Mouse (Mus musculus) kidney, adult 9 months (tissue): ENCODE results near the gene Hoga1.
A peak's percentile ranks its signal among the peaks of the same experiment; 100 is the strongest.
"Not testable (repeated sequence)": the region's sequence is repeated elsewhere in the genome, so short reads cannot be mapped to it uniquely, and the experiment has no call there.

ENCODE experiments used
- DNase-seq: peaks from one replicate; pipeline ENCODE4 v3.0.0; 2022

The Hoga1 gene

DNA sequence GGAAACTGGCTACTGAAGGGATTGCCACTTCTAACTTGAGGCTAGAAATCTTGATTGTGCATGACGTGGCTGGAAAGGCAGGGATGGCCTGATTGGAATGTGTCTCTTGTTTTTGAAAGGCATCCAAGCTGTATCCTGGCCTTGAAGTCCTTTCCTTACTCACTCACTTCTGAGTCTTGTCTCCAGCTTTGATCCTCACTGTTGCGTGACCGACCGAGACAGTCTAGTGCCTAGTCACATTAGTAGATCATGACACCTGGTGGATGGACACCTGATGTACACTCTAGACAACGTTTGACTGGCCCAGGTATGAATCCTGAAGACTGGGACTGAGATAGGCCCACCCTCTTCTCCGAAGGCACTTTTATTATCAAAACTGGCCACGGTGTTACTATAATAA is 27.4 kb downstream of the Hoga1 start:
- DNase-seq, result peak; percentile 85

GRCm38 (mm10) chr19:42075051-42075450 is 29.6 kb downstream of the Hoga1 start:
- DNase-seq, result peak; percentile 38

GRCm38 (mm10) chr19:42075992-42076391 is 30.6 kb downstream of the Hoga1 start:
- no peak for DNase-seq

DNA sequence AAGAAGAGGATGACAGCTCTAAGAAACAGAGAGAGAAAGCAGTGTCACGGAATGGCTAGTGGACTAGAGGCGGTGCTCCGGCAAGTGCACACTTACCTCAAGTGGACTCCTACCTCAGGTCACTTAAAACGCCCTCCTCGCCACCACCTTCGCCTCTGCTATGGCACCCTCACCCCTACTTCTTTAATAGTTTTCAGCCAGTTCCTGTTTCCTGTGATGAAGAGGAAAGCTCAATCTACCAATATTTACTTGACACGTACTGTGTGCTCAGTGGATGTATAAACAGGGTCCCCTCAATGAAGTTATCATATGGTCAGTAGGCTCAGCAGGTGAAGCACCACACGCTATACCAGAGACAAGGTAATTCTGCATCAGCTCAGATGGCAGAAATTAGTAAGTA is 33.2 kb downstream of the Hoga1 start:
- DNase-seq, result no peak

DNA sequence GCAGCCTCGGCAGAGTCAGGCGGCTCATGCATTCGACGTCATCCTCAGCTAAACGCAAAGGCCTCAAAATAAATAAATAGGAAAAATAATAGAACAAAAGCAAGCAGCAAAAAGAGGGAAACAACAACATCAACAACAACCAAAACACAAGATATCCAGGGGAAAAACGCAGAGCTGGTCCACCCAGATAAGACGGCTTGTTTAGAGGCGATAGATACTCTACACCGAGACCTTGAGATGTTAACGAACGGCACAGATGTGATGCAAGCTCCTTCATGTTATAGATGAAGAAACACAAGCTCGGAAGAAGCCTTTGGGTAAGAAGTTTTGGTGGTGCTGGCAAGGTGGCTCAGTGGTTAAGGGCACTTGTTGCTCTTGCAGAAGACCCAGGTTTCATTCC is 33.6 kb downstream of the Hoga1 start:
- DNase-seq, result no peak

- DNase-seq, result peak; percentile 72
Observed at GRCm38 (mm10) chr19:42079950-42080349, 34.5 kb downstream of the Hoga1 start.

- DNase-seq, result peak; percentile 61
Observed at GRCm38 (mm10) chr19:42080469-42080868, 35.1 kb downstream of the Hoga1 start.

DNA sequence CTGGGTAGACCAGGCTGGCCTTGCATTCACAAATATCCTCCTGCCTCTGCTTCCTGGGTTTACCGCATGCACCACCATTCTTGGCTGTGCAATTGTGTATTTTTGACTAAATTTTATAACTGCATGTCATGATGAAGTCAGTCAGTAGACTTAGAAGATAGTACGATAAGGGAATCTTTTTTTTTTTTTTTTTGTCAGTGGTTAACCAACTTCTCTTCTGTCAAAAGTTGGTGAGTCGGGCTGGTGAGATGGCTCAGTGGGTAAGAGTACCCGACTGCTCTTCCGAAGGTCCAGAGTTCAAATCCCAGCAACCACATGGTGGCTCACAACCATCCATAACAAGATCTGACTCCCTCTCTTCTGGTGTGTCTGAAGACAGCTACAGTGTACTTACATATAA is 36.2 kb downstream of the Hoga1 start:
- not testable (repeated sequence) for DNase-seq

- no peak for DNase-seq
Observed at GRCm38 (mm10) chr19:42085690-42086089, 40.3 kb downstream of the Hoga1 start.

DNA sequence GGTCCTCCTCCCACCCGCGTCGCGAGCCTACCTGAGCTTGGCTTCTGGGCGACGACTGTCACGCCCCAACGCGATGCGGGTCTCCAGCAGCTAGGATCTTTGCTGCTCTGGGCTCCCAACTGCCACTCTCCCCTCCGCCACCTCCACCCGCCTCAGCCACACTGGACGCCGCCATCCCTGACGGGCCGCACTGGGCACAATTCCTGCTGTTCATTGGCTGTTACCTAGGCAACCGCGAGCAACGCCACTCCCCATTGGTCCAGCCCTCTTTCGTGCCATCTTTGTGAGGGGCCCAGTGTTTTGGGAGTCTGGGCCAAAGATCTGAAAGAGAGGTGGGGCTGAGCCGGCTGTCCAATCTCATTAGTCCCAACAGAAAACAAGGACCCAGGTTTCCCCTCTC is 40.8 kb downstream of the Hoga1 start, which contains the start of gene Morn4:
Gene Morn4, minus strand, starts transcription at position 192 of the 400 bp plus-strand sequence.
- DNase-seq, result peak; percentile 93

DNA sequence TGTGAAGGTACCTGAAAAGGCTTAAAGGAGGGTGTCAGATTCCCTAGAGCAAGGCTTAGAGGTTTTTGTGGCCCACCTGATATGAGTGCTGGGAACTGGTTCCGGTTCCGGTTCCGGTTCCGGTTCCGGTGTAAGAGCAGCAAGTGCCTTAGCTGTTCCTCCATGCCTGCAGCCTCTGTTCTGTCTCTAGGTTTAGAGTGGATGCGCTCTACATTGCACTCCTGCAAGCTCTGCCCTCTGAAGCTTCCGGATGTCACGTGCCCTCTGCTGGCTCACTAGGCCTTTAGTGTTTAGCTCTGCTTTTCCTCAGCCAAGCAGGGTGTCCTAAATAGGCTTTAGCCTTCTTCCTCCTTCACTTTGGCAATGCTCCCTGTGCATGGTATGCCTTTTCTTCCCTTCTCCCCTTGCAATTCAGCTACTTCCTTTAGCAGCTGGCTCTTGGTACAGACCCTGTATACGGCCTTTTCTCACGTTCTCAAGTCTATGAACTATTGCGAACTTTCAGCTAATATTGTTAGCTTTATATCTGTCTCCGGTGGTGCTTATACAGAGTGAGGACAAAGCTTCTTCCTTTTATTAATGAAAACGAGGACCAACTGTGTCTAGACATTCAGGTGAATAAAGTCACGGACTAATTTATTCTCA is 43.8 kb downstream of the Hoga1 start:
- DNase-seq, result peak; percentile 74

GRCm38 (mm10) chr19:42089748-42090595 is 44.6 kb downstream of the Hoga1 start, which contains the start of gene Pi4k2a:
Pi4k2a (plus strand) TSS chr19:42090470.
- peak; percentile 100 for DNase-seq

GRCm38 (mm10) chr19:42090637-42091141 is 45.3 kb downstream of the Hoga1 start:
- no peak for DNase-seq

DNA sequence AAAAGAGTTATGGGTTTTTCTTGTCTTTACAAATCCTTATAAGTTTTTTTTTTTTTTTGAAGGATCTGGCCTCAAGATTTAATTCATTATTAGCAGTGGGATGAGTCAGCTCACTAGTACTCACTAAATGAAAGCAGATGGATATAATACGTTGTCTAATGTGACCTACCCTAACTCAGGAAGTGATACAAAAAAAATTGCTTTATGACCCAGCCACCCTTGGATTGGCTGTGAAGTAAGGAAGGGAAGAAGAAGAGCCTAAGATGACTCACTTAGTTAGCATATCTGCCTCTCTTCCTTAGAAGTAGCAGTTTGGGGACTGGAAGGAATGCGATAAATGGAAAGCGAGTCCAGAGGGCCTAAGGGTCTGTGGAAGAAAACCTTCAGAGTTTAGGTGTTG is 54.0 kb downstream of the Hoga1 start:
- no peak for DNase-seq

GRCm38 (mm10) chr19:42104681-42105080 is 59.3 kb downstream of the Hoga1 start:
- DNase-seq, result no peak

GRCm38 (mm10) chr19:42115783-42116335 is 70.4 kb downstream of the Hoga1 start:
- no peak for DNase-seq

- no peak for DNase-seq
Observed at GRCm38 (mm10) chr19:42118142-42118541, 72.7 kb downstream of the Hoga1 start.

DNA sequence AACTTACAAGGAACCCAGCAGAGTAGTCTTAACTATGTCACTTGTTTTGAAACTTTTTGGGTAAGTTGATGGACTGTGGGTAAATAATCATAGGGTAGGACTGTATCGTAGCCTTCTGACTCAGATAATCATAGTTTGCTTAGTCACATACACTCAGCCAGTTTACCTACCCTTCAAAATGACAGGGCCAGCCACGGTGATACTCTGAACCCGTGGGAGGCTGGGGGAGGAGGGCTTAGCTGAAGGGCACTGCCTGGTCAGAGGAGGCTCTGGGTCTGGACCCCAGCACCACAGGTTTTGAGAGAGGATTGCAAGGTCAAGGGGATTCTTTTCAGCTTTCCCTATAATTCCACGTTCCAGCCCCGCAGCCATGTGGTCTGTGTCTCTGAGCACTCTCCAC is 73.2 kb downstream of the Hoga1 start:
- DNase-seq, result no peak

- no peak for DNase-seq
Observed at GRCm38 (mm10) chr19:42120451-42120850, 75.0 kb downstream of the Hoga1 start.
